Mouse (Mus musculus) liver, postnatal 0 days (tissue): Measurements from ENCODE around the gene Nsmce4a.
"Not testable (repeated sequence)": the region's sequence is repeated elsewhere in the genome, so short reads cannot be mapped to it uniquely, and the experiment has no call there.

ENCODE experiments used
- CTCF ChIP-seq: sonication (generic); IDR thresholded peaks from 2 replicates; pipeline ENCODE4 v1.5.1; 2016; ENCODE audit warnings: antibody characterized with exemption, low read depth
- EP300 ChIP-seq: IDR thresholded peaks from 2 replicates; pipeline ENCODE4 v1.6.1; 2016; ENCODE audit warnings: antibody characterized with exemption, low read depth, mild to moderate bottlenecking

DNA sequence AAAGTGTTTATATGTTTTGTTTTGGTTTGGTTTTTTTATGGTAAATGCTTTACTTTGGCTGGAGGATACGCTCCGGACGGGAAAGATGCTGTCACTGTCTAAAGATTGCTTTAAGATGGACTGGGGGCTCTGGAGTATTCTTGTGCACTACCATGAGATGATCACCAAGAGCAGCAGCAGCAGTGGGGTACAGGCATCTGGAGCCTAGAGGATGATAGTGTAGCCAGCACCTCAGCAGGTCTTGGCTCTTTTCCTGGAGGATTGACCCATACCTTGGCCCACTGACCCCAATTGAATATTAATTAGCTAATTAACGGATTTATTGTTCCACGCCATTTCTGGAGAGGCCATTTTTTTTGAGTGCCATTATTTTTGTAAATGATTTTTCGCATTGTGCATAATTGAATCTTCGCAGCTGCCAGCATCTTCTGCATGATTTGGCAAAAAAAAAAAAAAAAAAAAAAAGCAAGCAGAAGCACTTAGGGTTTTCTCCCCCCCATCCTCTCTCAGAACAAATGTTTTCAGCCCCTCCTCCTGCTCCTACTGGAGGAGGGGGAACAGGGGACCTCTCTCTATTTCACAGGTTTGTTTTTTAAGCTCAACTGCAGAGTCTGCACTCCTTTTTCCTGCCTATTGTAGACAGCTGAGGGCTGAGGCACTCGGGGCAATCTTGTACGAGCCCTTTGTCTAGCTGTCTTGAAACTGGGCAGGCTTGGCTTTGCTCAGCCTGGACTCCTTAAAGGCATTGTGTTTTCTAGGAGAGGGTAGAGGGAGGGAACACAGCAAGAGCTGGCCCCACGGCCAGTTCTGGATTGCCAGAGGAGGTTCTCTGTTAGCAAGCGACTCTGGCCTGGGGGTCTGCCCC lies 20.7 kb upstream of the Nsmce4a start:
- TF ChIP-seq CTCF, EP300: not testable (repeated sequence)
